Mouse (Mus musculus): ENCODE measurements at regions not wholly inside any gene's neighbourhood (a gene's known extent, or its start where the extent isn't known, plus 50 kb on each side); places are given as distances from the start of the nearest gene placed in this dataset.

DNA sequence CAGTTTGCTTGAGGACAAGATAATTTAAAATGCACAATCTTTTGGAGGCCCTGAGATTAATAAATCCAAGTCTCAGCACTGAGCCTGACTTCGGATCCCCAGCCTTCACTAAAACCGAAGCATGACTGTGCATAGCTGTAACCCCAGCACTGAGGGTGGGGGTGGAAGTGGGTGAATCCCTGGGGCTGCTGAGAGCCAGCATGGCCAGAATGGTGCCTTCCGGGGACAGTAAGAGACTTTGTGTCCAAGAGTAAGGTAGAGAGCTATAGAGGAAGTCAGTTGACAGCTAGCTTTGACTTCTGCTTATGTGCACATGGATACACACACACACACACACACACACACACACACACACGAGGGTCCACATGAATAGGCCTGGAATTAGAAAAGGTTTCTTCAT is 198.3 kb downstream of the Ifng start:
- no peak for TF ChIP-seq EP300 (IDR thresholded peaks at IDR 0.05; ENCODE audit: low read length)
- TF ChIP-seq MEF2A (IDR thresholded peaks at IDR 0.05; ENCODE audit: borderline replicate concordance, low read depth, low read length), result no peak
- TF ChIP-seq BHLHE40 (IDR thresholded peaks at IDR 0.05; ENCODE audit: low read depth, low read length), result no peak
- no peak for TF ChIP-seq CTCF (conservative IDR thresholded peaks at IDR 0.05 in 1 of 2, IDR thresholded peaks at IDR 0.05 in 1 of 2; ENCODE audit: low read depth in 2 of 2, low read length in 2 of 2)
- TF ChIP-seq CHD2 (IDR thresholded peaks at IDR 0.05; ENCODE audit: low read length), result no peak
- TF ChIP-seq E2F4 (IDR thresholded peaks at IDR 0.05; ENCODE audit: insufficient replicate concordance, low read depth, low read length), result no peak
